Mouse (Mus musculus) left cerebral cortex, adult 9 months (tissue): ENCODE data around the gene Ldb3.

Experiments used
- DNase-seq, 2 experiments: peaks; one replicate each; pipeline ENCODE4 v3.0.0; 2022; ENCODE audit warnings: low spot score in 2 of 2

Gene Ldb3

DNA sequence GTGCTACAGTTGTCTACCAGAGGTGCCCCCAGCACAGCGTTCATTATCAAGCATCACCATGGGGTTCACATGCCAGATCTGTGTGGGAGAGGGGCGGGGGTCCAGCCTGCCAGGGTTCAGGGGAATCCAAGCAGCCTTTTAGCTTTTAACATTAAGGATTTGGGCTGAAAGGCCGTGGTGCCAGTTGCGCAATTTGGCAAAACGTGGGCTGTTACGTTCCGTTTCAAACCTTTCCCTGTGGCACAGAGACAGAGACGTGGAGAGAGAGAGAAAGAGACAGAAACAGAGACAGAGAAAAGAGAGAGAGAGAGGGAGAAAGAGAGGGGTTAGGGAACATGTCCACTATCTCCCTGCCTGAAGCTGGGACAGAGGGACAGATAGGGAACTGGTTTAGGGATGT is 26.8 kb downstream of the Ldb3 start:
- no peak for DNase-seq

DNA sequence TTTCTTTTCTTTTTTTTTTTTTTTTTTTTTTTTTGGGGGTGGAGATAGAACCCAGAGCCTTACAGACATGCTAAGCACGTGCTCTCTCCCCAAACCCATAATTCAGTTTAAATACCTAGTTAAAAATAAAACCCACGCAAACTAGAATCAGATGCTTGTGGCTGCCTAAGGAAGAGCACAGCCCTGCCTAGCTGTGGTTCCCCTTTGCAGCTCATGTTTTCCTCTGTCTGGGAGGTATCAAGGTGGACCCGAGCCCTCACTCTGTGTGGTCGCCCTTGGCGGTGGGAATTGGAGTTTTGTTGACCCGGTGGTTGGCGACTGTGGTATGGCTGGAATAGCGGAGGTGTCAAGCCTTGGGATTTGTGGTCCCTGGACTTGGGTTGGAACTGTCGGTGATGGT is 29.5 kb downstream of the Ldb3 start:
- DNase-seq, result no peak

DNA sequence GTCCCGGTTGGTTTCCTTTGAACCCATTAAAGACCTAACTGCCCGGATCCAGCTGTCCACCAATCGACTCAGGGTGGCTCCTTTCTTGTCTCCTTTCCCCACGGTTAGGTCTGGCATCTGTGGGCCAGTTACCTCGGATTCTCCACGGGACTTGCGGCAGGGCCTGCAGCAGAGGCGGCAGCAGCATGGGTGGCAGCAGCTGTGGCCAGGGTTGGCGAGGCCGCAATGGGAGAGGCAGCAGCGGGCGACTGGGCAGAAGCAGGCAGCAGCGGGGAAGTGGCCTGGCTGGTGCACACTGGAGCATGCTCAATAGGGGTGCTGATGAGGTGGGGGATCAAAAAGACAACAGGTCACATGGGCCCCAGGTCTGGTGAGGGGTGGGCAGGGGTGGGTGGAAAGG is 33.3 kb downstream of the Ldb3 start:
- DNase-seq, result no peak

DNA sequence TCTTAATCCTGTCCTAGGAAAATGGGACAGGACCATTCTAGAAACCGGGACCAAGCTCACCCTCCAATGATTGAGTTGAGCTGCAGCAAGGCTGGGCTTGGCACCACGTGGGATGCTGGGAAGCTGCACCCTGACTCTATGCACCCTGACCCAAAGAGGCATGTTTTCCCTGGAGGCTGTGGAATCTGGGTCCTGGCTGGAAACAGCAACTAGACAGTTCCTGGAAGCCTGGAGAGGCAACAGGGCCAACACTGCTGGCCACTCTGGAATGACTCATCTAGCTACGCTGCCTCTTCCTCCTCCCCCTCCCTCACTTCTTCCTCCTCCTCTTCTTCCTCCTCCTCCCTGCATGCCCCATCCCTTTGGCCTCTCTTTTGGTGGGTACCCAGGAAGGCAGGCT is 34.4 kb downstream of the Ldb3 start:
- DNase-seq, result no peak

DNA sequence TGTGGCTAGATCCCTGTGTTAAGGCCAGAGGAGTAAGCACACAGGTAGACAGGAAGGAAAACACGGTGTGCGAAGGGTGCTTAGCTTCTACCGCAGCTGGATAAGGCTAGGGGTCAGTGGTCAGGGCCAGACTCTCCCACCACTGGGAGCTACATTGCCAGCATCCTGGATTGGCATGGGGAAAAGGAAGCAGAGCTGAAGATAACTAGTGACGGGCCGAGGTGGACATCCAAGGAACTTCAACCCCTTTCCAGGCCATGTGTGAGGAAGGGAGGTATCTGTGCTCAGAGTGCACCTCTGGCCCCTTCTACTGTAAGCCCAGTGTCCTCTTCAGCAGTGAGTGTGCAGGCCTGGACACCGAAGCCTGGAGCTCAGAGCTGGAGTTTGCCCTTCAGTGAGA is 35.0 kb downstream of the Ldb3 start:
- no peak for DNase-seq

DNA sequence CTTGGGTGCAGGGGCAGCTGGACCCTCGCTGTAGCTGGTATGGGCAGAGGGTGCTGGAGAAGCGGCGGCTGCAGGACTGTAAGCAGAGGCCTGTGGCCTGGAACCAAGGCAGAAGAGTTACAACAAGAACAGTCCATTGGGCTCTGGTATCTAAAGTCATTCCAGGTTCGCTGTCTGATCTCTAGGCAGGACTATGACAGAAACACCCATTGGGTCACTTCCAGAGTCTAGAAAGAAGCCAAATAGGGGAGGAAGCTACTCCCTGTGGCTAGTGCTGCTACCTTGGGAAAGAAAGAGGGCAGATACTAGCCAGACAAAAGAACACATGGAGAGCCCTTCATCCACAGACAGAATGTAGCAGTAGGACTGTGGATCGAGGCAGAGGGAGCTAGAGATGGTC is 36.3 kb downstream of the Ldb3 start:
- DNase-seq, result no peak

DNA sequence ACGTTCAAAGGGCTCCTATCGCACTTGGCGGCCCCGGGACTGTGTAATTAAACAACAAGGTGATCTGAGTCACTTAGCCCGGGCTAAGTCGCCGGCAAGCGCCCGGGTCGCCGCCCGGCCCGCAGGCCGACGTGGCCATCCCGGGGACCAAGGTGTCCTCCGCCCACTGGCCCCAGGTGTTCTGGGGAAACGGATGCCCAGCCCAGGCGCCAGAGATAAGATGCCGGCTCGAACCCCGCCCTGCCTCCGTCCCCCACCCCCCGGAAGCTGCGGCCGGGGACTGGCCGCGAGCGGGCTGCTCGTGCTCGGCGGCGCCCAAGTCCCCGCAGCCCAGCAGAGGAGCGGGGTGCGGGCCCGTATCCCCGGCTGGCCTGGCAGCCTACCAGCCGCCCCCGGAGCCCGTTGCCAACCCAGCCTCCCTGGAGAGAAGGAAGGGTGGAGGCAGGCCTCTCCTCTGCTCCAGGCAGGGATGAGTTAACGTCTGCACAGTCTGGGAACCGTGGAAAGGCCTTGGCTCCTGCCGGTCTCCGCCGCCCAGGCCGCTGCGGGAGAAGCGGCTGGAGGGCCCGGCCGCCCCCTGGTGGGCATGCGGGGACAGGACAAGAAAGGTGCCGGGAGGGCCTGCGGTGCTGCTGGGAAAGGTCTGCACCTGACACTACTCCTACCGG is 39.3 kb downstream of the Ldb3 start:
- peak; percentile 52 to 76 for DNase-seq

DNA sequence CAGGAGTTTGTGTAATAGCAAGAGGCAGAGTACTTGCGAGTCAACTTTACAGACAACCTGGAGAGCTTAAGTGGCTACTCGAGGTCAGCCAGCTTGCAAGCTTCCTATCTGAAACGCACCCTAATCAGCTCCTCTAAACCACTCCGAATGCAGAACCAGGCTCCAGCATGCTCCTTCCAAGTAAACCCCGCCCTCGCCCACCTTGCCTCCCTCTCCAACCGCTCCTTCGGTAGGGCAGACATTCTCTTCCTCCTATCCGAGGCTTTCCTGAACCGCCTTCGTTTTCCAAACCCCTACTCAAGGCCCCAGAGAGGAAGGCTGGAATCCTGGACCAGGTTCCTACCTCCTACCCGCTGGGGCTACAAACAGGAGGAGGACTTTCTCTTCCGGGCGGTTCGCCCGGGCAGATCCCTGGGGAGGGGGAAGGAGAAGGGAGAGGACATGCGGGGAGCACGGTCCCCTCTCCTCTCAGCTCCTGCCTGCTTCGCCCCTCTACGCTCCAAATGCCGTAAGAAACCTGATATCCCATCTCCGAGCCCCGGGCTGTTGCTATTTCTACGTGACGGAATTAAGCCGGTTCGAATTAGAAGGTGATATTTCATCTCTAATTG is 40.0 kb downstream of the Ldb3 start:
- peak in 1 of 2 experiments; percentile 66 for DNase-seq

DNA sequence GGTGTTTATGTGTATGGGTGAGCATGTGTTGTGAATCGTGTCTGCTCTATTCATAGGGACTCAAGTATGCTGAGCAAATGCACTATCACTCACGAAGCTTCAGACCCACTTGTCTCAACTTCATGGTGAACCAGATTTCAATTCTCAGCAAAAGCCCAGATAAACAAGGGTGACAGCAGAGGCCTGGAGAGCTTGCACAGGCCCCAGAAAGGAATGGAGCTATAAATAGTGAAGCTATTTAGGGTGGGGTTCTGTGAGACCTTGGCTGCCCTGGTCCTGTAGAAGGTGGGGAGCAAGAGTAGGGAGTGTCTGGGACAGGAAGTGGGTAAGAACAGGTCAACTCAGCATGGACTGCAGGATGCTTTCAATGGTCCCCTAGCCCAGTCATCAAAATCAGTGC is 43.9 kb downstream of the Ldb3 start:
- no peak for DNase-seq

DNA sequence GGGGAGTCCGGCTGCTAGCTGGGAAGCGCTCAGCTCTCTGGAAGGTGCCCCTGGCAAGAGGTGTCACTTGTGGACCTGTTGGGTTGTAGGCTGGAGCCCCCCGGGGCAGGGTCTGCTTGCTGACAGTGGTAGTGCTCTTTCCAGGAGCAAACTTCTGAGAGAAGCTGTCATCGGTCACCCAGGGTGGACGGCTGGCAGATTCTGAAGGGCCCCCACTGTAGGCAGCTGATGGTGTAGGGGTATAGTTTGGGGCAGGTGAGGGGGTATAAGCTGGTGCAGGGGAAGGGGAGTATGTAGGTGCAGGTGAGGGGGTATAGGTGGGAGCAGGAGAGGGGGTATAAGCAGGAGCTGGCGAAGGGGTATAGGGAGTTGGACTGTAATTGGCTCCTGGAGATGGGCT is 44.5 kb downstream of the Ldb3 start:
- no peak for DNase-seq

DNA sequence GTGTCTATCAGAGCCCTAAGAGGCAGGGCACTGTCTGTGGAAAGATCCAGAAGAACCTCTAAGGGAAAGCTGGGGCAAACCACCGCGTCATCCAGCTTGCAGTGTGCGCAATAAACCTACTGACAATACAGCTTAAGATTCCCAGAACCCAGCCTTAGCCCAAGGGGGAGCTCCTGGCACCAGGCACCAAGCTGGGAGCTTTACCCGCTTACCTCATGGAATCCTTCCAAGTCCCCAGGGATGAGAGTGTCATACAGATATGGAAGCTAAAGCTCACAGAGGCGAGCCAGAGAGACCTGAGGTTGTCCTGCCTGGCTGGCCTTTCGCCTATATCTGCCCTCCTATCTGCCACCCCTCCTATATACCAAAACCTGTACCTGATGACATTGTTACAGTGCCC is 44.9 kb downstream of the Ldb3 start:
- DNase-seq, result no peak

DNA sequence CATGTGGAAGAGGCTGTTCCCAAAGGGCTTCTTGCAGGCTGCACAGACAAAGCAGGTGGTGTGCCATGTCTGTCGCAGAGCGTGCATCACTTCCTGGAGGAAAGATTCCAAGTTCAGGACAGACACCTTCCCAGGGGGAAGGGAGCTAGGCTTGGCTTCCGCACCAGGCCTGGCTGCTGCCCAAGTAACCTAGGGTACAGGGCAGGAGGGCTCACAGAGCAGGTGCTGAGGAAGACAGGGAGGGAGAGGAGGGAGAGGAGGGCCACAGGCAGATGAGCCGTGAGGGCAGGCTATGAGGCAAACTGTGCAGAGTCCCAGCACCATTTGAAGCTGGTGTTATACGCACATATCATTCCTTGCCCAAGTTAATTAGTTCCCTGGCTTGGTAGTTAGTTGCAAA is 46.6 kb downstream of the Ldb3 start:
- DNase-seq, result no peak

DNA sequence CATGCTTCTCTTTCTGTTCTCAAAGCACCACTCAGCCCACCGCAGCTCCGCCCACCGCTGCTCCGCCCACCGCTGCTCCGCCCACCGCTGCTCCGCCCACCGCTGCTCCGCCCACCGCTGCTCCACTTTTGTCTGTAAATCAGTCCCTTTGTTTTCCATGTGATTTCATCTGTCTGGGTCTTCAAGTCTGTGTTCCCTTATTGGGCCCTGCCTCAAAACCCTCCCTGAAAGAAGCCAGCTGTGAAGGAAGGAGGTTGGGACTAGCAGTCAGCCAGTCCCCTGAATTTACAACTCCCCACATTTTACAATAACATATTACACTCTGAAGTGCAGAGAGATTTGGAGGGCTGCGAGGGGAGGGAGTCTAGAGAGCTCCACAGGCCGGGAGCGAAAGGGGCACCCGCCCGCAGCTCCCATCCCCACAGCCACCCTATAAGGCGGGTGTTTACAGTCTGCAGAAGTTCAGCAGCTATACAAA is 47.8 kb downstream of the Ldb3 start:
- no peak for DNase-seq

DNA sequence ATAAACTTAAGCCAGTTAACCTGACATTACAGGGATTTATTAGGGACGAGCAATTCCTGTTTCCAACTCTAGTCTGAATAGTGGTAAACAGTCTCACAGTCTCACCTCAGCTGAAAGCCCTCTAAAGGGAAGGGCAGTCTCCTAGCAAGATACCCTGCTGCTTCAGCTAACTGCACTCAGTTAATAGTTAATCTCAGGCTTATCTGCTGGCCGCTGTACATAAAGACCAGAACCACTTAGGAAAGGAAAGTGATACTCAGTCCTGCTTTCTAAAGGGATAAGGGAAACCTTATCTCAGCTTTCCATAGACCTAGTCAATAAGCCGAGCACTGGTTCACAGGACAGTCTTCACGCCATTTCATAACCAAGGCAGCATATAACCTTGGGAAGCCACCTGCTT is 52.6 kb downstream of the Ldb3 start:
- DNase-seq, result no peak

DNA sequence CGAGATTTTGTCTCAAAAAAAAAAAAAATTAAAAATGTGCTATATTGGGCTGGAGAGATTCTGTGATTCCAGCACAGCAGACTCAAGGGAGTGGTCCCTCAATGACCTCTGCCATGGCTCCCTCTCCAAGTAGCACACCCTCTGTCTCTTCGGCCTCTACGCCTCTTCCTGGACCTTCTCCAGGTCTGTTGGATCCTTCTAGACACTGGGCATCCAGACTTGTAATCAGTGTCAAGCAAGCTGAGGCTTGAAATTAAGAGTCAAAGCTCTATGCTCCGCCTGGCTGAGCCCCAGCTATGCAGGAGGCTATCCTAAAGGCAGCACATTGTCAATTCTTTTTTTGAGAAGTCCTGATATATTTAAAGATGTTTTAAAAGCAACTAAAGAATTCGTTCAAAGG is 54.9 kb downstream of the Ldb3 start:
- DNase-seq, result no peak

DNA sequence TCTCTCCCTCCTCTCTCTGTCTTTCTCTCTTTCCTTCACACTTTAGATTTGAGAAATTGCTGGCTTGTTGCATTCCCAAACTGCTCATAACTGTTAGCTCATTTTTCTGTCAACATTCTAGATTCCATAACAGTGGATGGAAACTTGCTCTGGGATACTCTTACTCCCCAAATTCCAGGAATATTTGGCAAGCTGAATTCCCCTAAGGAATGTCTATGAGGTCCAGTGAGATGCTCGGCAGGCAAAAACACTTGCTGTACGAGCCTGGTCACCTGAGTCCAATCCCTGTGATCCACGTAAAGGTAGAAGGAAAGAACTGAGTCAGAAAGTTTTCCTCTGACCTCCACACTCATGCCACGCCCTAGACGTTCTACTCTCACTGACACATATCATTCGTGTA is 55.9 kb downstream of the Ldb3 start:
- no peak for DNase-seq

DNA sequence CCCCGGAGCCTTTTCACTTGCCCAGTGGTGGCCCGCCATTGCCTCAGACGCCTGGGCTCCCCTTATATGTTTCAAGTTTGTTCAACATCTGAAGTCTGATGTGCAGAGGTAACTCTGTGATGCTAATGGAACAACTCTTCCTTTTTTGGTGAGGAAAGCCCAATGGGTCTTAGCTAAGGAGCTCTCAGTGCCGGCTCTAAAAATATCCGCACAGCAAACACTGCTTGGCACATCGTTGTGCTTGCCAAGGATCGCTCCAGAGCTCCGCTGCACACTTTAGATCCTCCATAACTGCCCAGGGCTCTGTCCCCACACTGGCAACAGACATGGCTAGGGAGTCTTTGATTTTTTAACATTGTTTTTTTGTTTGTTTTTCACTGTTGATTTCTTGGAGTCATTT is 59.7 kb downstream of the Ldb3 start:
- DNase-seq, result no peak

DNA sequence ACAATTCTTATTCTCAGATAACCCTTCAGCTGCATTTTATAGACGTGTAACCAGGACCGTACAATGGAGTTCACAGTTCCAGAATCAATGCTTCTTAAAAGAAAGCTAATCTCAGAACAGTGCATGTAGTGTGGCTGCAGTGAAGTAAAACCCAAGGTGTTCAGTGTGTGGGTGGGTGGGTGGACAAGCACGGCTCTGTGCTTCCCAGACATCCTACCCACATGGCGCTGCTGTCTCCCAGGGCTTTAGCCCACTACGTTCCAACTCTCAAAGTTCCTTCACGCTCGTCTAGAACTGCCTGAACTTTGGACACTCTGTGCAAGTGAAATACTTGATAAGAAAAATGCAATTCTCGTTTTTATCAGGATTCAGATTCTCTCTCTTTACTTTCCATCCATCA is 65.8 kb downstream of the Ldb3 start, which contains the start of gene 9230112D13Rik:
TSS of gene 9230112D13Rik (minus strand) at position 101 of the 400 bp plus-strand sequence.
- DNase-seq, result no peak

DNA sequence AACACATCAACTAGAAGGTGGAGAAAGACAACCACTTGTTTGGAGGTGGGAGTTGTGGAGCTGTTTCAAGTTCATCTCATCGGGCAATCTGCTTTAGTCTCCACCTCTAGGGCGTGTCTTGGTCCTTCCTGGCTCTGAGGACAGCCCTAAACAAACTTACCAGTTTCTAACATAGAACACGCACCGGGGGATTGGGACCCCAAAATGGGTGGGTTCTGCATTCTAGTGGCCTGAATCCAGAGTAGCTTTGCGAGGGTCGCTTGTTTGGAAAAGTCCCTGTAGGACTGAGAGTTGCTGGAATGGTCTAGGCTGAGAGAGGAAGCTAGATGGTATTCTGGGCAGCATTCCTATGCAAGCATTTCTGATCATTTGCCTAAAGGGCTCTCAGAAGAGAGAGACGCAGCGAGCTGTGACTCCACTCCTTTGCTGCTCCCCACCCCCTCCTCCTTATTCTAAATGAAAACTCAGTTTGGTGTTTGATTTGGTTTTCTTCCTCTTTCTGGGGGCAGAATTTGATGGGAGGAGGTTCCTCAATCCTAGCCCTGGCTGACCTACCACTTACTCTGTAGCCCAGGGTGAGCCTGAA is 70.4 kb downstream of the Ldb3 start:
- no peak for DNase-seq

DNA sequence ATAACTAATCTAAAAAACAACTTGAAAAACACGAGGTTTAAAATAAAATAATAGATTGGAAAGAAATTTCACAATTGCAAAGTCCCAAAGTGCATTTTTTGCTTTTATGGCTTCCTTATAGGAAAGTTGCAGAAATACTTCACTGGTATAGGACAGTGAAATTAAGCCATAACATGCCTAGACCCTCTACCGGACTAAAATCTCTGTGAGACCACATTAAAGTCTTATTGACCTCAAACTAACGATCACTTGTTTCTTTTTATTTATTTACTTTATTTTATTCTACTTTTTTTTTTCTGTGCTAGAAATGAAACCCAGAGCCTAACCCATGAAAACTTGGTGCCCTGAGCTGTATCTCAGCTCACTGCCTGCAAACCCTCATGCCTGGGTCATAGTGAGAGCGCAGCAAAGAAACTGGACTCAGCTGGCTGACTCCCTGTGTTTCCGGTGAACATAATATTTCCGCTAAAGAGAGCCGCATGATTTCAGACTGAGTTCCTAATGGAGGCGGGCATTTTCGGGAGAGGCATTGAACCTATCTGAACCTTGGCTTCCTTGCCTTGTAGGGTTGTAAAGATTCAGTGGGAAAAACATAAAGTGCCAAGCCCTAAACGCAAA is 71.4 kb downstream of the Ldb3 start:
- DNase-seq, result no peak

DNA sequence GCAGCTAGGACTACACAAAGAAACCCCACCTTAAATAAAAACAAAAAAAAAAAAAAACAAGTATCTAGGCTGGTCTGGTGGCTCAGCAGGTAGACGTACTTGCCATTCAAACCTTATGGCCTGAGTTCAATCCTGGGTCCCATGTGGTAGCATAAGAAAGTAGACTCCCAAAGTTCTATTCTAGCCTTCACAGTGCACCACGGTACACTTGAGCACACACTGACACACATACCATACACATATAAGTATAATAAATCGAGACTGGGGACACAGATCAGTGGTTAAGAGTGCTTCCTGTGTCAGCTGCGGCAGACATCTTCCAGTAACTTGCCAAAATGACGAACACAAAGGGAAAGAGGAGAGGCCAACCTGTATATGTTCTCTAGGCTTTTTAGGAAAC is 72.6 kb downstream of the Ldb3 start:
- DNase-seq, result no peak

DNA sequence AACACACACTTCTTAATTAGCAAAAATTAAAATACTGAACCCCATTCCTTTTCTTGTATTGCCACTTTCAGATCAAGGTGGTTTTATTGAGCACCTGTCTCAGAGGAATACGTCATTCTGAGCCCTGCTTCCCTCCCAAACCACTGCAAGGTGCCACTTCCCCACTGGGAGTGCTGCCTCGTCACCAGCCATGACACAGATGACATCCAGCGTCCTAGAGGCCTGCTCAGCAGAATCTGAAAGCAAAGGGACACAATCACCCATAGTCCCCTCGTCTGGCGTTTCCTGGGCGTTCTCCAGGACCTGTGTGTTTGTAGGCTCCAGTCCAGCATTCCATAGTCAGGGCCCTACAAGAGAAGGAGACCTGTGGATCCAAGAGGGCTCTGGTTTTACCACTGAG is 74.4 kb downstream of the Ldb3 start:
- DNase-seq, result no peak

DNA sequence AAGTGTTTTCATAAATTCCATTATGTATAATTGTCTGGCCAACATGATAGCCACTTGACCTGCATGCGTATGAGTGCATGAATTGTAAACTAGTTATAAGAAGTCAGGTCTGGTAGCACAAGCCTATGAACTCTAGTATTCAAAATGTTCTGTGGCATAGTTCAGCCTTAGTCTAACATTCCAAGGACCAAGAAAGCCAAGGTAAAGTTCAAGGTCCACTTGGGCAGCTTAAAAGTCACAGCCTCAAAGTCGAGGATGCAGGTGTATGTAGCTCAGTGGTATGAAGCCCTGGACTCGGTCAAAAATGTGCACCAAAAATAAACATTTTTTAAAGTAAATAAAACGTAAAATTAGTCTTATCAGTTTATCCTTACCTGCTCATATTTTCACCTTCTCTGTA is 75.9 kb downstream of the Ldb3 start:
- no peak for DNase-seq
